Mouse (Mus musculus): ENCODE measurements around the gene Tfpi.
"Not testable (repeated sequence)": the region's sequence is repeated elsewhere in the genome, so short reads cannot be mapped to it uniquely, and the experiment has no call there.

Tfpi gene

DNA sequence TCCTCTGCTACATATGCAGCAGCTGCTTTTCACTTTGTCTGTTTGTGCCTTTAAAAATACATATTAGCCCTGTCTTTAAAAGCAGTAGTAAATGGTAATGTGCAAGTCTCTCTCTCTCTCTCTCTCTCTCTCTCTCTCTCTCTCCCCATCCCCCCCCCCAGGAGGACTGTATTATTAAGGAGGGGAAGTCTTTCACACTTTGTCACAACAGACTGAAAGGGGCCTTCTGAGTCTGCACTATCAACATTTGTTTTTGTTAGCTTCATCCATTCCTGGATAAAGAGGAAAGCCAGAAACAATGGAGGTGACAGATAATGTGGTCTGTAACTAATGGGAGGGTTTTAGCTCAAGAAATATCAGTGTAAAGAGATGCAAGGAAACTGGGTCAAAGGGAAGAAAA, 87.5 kb downstream of the Tfpi start:
- H3K36me3 ChIP-seq (ENCODE audit: control insufficient read depth, insufficient read depth, low read length, poor library complexity, severe bottlenecking) = no peaks in the 10 kb centered on the region
- DNase-seq (ENCODE audit: low read depth, low spot score) = no peak
- no peaks in the 10 kb centered on the region for H3K27me3 ChIP-seq (ENCODE audit: control insufficient read depth, insufficient read depth, low read length, poor library complexity, severe bottlenecking)

DNA sequence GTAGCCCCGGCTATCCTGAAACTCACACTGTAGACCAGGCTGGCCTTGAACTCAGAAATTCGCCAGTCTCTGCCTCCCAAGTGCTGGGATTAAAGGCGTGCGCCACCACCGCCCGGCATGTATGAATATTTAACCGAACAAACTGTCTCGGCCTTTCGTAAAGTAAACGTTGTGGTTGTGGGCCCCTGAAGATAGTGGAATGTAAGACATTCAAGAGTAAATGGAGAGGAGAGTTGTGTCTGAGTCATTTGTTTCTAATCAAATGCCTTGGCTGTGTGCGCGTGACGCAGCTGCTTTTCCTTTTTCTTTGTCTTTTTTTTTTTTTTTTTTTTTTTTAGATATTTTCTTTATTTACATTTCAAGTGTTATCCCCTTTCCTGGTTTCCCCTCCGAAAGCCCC, 88.0 kb downstream of the Tfpi start:
- not testable (repeated sequence) for DNase-seq (ENCODE audit: low read depth, low spot score); H3K36me3 ChIP-seq (ENCODE audit: control insufficient read depth, insufficient read depth, low read length, poor library complexity, severe bottlenecking); H3K27me3 ChIP-seq (ENCODE audit: control insufficient read depth, insufficient read depth, low read length, poor library complexity, severe bottlenecking)

- DNase-seq (ENCODE audit: low read depth, low spot score) = no peak
- Histone ChIP-seq H3K36me3 (ENCODE audit: control insufficient read depth, insufficient read depth, low read length, poor library complexity, severe bottlenecking) (no peaks in the 10 kb centered on the region), H3K27me3 (ENCODE audit: control insufficient read depth, insufficient read depth, low read length, poor library complexity, severe bottlenecking) (no peaks in the 10 kb centered on the region)
Measured at GRCm38 (mm10) chr2:84388023-84388416, 88.6 kb downstream of the Tfpi start.

DNA sequence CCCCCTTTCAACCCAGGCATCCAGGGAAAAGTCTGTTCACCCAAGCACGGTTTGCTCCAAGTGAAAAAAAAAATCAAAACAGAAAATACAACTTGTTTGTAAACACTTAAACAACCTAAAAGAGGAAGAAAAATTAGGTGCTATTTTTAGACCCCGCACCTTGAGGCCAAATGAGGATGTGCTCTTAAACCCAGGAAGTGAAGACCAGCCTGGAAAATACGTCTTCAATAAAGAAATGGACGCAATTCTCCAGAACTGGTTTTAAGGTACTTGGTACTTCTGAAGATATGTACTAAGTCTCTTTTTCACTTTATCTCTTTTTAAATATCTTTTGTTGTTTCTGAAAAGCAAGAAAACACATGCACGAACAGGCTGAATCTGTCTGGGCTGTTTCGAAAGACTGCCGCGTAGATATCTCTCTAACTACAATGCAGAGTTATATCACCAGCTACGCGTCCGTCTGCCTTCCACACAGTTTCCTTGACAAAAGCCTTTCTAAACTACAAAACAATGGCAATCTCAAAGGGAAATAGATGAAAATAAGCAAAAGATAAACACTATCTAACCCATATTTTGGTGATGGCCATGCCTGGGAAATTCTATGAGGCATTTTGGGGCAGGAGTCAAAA, 89.1 kb downstream of the Tfpi start:
- DNase-seq (ENCODE audit: low read depth, low spot score) = peak; percentile 46
- H3K27me3 ChIP-seq (ENCODE audit: control insufficient read depth, insufficient read depth, low read length, poor library complexity, severe bottlenecking) = no peaks in the 10 kb centered on the region
- H3K36me3 ChIP-seq (ENCODE audit: control insufficient read depth, insufficient read depth, low read length, poor library complexity, severe bottlenecking) = no peaks in the 10 kb centered on the region

- H3K27me3 ChIP-seq (ENCODE audit: control insufficient read depth, insufficient read depth, low read length, poor library complexity, severe bottlenecking) = no peaks in the 10 kb centered on the region
- DNase-seq (ENCODE audit: low read depth, low spot score) = no peak
- H3K36me3 ChIP-seq (ENCODE audit: control insufficient read depth, insufficient read depth, low read length, poor library complexity, severe bottlenecking) = no peaks in the 10 kb centered on the region
Measured at GRCm38 (mm10) chr2:84386563-84387393, 89.8 kb downstream of the Tfpi start.

DNA sequence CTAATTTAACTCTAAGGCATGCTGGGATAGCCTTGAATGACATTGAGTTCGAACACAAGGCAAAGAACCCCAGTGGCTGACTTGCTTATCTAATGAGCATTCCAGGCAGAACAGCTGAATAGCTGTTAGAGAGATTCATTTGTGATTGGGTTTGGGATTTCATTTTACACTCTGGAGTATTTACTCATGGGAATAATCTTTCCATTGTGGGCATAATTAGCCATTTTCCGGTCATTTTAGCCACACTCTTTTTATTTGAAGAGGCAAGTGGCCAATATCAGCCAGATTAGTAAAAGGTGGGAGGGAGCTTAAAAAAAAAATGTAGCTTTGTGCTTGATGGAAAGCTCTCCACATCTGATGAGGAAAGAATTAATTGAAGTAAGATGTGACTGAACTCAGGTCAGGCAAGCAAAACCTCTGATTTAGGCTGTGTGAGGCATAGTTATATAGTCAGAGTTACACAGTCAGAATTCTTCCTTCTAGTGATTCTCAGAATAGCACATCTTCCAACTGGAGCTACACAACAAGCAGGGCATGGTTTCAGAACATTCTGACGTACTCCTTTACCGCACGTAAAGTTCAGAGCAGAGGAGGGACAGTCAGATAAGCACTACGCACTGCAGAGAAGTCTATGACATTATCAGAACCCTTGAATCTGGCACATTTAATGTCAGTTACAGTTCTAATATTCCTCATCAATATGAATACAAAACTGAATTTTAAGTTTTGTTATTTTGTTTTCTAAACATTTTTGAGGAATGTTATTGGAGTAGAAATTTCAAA, 91.5 kb downstream of the Tfpi start:
- H3K27me3 ChIP-seq (ENCODE audit: control insufficient read depth, insufficient read depth, low read length, poor library complexity, severe bottlenecking) = no peaks in the 10 kb centered on the region
- no peak for DNase-seq (ENCODE audit: low read depth, low spot score)
- H3K36me3 ChIP-seq (ENCODE audit: control insufficient read depth, insufficient read depth, low read length, poor library complexity, severe bottlenecking) = no peaks in the 10 kb centered on the region

GRCm38 (mm10) chr2:84383828-84384227, 92.7 kb downstream of the Tfpi start:
- DNase-seq (ENCODE audit: low read depth, low spot score) = no peak
- H3K27me3 ChIP-seq (ENCODE audit: control insufficient read depth, insufficient read depth, low read length, poor library complexity, severe bottlenecking) = no peaks in the 10 kb centered on the region
- no peaks in the 10 kb centered on the region for H3K36me3 ChIP-seq (ENCODE audit: control insufficient read depth, insufficient read depth, low read length, poor library complexity, severe bottlenecking)
